Mouse (Mus musculus) megakaryocyte, embryonic 14.5 days (primary cell): ENCODE data around the gene Actn2. TPM values are rescaled to one million over a fixed set of nuclear protein-coding genes. Genes with fewer than 3 reads are reported as not detected.

Experiments used
- H3K27me3 ChIP-seq: replicated peaks from 2 replicates; pipeline ENCODE3; 2012; ENCODE audit warnings: inconsistent platforms
- H3K36me3 ChIP-seq: replicated peaks from 2 replicates; pipeline ENCODE3; 2012; ENCODE audit warnings: low read length, inconsistent platforms, mixed read lengths
- H3K4me1 ChIP-seq: 2 replicates; pipeline ENCODE4 v1.6.1; 2012; ENCODE audit warnings: inconsistent platforms
- H3K4me3 ChIP-seq: replicated peaks from 2 replicates; pipeline ENCODE3; 2012; ENCODE audit warnings: moderate library complexity, mild to moderate bottlenecking, inconsistent platforms
- H3K9me3 ChIP-seq: 2 replicates; pipeline ENCODE4 v1.6.1; 2012; ENCODE audit warnings: inconsistent platforms
- FLI1 ChIP-seq: IDR thresholded peaks from 2 replicates; pipeline ENCODE4 v1.6.1; 2012; ENCODE audit warnings: low read length, inconsistent platforms, mixed read lengths
- GATA1 ChIP-seq: IDR thresholded peaks from 3 replicates; pipeline ENCODE4 v1.6.1; 2012; ENCODE audit warnings: mixed read lengths, low read length, inconsistent platforms, borderline replicate concordance
- polyA plus RNA-seq: library from polyadenylated mRNA; stranded (reverse); fragments of >175 nt; gene quantifications from 2 replicates; pipeline ENCODE4 v1.2.3, GENCODE M21; 2012; ENCODE audit warnings: low replicate concordance; ENCODE audit not compliant: insufficient read depth

Gene Actn2
- polyA plus RNA-seq, 1 experiment = 0.04 TPM

DNA sequence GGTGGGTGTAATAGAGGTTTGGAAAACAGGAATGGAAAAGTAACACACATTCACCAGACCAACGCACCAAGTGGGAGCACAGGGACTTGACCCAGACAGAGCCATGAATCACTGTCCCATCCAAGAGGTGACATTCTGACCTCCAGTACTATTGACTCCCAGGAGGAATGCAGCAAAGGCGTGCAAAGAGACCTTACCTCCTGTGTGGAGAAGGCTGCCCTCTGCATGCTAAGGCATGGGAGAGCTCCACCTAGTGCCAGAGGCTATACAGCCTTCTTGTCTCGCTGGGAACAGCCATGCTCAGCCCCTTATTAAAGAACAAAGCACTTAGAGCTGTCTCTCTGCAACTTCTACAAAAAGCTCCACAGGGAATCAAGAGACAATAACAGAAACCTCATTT, 73.5 kb downstream of the Actn2 start:
- H3K4me1 ChIP-seq = peaks cover 9% of the 10 kb centered on the region
- TF ChIP-seq FLI1 (no peak), GATA1 (no peak)
- no peaks in the 10 kb centered on the region for H3K36me3 ChIP-seq
- no peak overlapping the region for H3K4me3 ChIP-seq
- no peaks in the 10 kb centered on the region for H3K27me3 ChIP-seq
- H3K9me3 ChIP-seq = no peaks in the 10 kb centered on the region

DNA sequence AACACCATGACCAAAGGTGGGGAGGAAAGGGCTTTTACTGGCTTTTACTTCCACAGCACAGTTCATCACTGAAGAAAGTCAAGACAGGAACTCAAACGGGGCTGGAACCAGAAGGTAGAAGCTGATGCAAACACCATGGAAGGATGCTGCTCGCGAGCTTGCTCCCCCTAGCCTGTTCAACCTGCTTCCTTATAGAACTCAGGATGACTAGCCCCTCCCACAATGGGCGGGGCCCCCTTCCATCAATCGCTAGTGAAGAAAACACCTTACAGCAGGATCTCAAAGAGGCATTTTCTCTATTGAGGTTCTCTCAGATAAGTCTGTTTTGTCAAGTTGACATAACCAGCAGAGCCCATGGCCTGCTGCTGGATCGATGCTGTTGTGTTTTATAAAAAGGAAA, 76.6 kb downstream of the Actn2 start:
- peaks cover 10% of the 10 kb centered on the region; the same call in 1 of the 2 replicates for H3K9me3 ChIP-seq
- TF ChIP-seq GATA1 (no peak), FLI1 (no peak)
- no peaks in the 10 kb centered on the region for H3K27me3 ChIP-seq
- H3K4me3 ChIP-seq = no peak overlapping the region
- H3K36me3 ChIP-seq = no peaks in the 10 kb centered on the region
- peaks cover 9% of the 10 kb centered on the region for H3K4me1 ChIP-seq

DNA sequence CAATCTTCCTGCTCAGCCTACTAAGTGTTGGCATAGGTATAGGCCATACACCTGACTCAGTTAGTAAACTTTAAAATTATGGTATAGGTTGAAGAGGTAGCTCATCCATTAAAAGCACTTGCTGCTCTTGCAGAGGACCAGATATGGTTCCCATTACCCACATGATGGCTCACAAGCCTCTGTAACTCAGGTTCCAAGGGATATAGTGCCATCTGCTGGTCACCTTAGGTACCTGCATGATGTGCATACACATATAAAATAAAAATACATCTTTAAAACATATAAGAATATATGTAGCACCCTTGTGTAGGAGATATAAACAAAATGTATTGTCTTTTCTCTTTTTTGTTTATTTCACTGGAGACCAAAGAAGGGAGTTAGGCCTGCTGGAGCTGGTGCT, 79.1 kb downstream of the Actn2 start:
- H3K4me3 ChIP-seq = no peak overlapping the region
- H3K4me1 ChIP-seq = peaks cover 13% of the 10 kb centered on the region
- no peaks in the 10 kb centered on the region for H3K27me3 ChIP-seq
- peaks cover 10% of the 10 kb centered on the region; the same call in 1 of the 2 replicates for H3K9me3 ChIP-seq
- TF ChIP-seq GATA1 = no peak
- no peak for TF ChIP-seq FLI1
- H3K36me3 ChIP-seq = no peaks in the 10 kb centered on the region

DNA sequence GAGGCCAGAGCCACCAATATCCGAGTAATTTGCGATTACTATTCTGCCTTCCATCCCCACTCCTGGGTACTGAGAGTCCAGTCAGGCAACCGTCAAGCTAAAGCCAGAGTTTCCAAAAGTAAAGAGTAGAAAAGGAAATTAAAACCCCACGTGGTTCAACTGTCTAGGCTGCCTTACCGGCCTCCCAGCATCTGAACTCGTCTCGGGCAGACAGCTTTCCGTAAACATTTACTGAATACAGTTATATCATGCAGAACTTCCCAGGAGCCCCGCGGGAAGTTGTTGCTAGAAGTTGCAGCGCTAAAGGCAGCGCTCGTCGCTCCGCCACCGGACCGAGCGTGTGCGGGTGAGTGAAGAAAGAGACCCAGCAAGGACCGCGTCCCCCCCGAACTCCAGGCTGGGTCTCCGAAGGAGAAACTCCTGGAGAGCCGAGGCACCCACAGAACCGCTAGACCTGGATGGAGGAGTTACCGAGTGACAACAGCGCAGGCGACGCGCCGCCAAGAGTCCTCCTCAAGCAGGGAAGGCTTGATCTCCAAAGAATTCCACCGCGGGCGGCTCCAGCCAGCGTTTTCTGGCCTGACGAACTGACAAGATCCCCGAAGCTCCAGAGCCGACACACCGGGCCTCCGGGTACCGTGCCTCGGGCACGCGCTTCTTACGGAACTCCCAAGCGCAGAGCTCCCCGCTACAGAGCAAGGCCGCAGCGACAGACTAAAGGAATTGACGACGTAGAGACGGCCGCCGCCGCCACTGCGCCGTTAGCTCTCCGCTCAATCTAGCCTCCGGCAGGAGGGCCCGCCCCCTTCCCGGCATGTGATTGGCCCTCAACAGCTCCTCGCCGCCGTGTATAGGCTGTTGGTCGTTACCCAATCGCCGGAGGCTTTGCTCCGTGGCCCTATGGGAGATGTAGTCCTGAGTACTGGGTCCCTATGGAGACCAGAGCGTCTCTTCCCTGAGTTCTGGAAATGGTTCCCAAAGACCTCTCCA, 82.9 kb downstream of the Actn2 start, which contains the start of gene Mtr:
TSS of gene Mtr (minus strand) at position 723 of the 990 bp plus-strand sequence.
- Histone ChIP-seq H3K4me1 (peaks cover 14% of the 10 kb centered on the region; the same call in 1 of the 2 replicates), H3K9me3 (peaks cover 10% of the 10 kb centered on the region; the same call in 1 of the 2 replicates), H3K4me3 (peak within 1 kb of the TSS; percentile 95), H3K36me3 (peaks cover 16% of the 10 kb centered on the region), H3K27me3 (no peaks in the 10 kb centered on the region)
- TF ChIP-seq FLI1 (no peak), GATA1 (no peak)

DNA sequence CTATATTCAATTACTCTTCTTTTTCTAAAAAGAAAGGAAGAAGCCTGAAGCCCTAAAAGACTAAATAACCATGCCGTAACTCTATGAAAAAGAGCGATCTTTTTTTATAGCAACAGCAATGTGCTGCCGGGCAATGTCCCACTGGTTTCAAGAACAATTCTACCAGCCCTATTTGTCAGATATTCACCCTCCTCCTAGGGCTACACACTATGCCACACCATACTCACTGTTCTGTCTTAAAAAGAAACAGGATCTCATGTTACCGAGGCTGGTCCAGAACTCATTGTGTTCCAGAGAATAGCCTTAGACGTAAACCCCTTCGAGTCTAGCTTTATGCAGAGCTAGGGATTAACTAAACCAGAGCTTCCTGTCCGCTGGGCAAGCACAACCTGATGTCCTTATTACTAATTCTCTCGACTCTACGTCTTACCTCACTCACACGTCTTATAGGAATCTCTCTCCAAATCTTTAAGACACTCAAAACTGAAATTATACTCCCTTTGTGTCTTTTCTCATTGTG, 83.6 kb downstream of the Actn2 start:
- Histone ChIP-seq H3K36me3 (peaks cover 16% of the 10 kb centered on the region), H3K27me3 (no peaks in the 10 kb centered on the region), H3K4me1 (peaks cover 14% of the 10 kb centered on the region; the same call in 1 of the 2 replicates), H3K4me3 (peak overlapping the region; percentile 95), H3K9me3 (peaks cover 10% of the 10 kb centered on the region; the same call in 1 of the 2 replicates)
- TF ChIP-seq FLI1 = no peak
- TF ChIP-seq GATA1 = no peak

DNA sequence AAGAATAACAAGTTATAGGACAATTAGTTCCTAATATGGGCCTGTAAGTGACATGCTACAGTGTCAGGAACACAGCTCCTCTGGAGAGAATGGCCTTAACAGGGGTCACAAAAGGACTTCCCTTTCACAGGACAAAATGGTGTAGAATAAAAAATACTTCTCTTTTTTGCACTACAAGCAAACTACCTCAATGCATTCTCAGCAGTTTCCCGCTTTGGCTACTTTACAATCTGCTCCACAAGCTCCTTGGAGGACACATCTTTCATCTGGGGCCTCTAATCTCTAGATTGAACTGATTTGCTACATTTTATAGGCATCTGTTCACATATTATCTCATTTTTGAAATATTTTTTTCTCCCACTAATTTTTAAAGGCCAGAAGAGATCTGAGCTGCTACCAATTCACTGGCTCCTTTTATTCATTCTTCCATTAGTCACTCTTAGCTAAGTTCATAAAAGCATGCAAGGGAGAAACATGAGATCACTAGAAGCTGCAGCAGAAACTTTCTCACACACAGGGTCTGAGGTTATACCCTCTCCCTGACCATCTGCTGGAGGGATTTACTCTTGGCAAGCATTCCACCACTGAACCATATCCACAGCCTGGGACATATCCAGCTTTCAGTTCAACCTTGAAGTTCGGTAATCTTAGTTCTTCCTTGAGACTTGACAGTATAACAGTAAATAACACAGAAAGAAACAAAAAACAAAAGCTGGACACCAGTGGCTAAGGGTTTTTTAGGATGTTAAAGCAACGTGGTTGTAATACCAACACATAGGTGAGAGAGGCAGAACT, 84.5 kb downstream of the Actn2 start:
- peaks cover 7% of the 10 kb centered on the region; the same call in 1 of the 2 replicates for H3K9me3 ChIP-seq
- H3K4me1 ChIP-seq = peaks cover 14% of the 10 kb centered on the region; the same call in 1 of the 2 replicates
- H3K4me3 ChIP-seq = peak overlapping the region; percentile 95
- no peak for TF ChIP-seq GATA1
- no peak for TF ChIP-seq FLI1
- peaks cover 23% of the 10 kb centered on the region for H3K36me3 ChIP-seq
- no peaks in the 10 kb centered on the region for H3K27me3 ChIP-seq

DNA sequence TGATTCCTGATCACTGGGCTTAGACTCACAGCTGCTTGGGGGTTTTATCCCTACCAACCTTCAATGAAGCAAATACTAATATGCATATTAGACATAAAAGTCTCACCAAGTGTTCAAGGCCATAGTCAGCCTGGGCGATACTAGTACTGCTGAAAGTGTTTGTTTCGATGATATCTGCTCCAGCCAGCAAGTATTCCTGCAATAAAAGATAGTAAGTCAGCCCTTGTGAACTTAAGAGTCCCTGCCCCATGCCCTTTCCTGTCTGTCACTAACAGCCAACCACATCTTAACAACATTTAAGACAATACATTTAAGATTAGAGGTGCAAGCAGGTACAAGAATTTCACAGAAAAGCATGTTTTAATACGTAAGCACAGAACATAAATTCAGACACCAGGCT, 90.1 kb downstream of the Actn2 start:
- Histone ChIP-seq H3K36me3 (peaks cover 74% of the 10 kb centered on the region), H3K4me3 (no peak overlapping the region), H3K9me3 (no peaks in the 10 kb centered on the region), H3K4me1 (peaks cover 8% of the 10 kb centered on the region), H3K27me3 (no peaks in the 10 kb centered on the region)
- TF ChIP-seq GATA1 (no peak), FLI1 (no peak)

DNA sequence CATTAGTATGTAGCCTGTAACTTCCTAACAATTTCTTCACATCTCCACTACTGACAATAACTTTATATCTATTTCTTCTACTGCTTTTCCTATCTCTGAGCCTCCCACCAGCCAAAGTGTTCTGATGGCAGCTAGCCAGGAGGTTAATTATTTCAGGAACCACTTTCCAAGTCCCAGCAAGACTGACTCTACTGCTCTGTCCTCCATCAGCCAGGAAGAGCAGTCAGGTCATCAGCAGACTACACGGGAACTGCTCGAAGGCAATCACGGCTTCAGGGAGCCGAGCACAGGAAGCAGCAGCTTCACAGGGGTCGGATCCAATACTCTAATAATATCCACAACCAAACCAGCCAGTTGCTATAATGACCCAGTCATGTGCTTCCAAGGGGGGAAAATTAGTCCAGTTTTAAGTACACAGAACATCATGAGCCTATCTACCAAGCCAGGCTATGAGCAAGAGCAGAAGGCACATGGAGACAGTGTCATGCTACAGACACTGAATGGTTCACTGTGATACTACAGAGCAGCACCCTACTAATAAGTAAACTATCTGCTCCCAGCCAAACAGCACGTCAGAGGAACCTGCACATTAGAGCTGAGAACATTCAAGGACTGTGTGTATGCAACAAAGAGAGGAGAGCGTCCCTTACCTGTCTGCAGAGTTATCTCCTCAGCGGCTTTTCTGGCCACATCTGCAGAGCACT, 91.2 kb downstream of the Actn2 start:
- Histone ChIP-seq H3K4me1 (peaks cover 7% of the 10 kb centered on the region), H3K9me3 (no peaks in the 10 kb centered on the region), H3K36me3 (peaks cover 82% of the 10 kb centered on the region), H3K27me3 (no peaks in the 10 kb centered on the region), H3K4me3 (no peak overlapping the region)
- TF ChIP-seq FLI1 (no peak), GATA1 (no peak)

DNA sequence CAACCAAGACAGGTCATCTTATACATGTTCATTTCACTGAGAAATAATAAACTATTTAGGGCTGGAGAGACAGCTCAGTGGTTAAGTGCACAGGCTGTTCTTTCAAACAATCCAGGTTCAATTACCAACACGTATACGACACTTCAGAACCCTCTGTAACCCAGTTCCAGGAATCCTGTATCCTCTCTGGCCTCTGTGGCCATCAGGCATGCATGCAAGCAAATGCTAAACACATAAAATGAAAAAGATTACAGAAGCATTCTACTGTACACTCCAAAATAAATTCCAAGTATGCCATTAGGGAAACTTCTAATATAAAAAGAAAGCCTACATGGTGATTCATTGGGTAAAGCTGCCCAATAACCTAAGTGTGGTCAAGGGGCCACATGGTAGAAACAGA, 94.6 kb downstream of the Actn2 start:
- Histone ChIP-seq H3K36me3 (peaks cover 97% of the 10 kb centered on the region), H3K27me3 (no peaks in the 10 kb centered on the region), H3K4me3 (no peak overlapping the region), H3K9me3 (no peaks in the 10 kb centered on the region), H3K4me1 (peaks cover 7% of the 10 kb centered on the region)
- TF ChIP-seq GATA1 = no peak
- TF ChIP-seq FLI1 = no peak
